Mouse (Mus musculus) gastrocnemius, postnatal 10 days (tissue): Measurements from ENCODE around the gene Clint1. TPM values are rescaled to one million over a fixed set of nuclear protein-coding genes. Genes with fewer than 3 reads are reported as not detected.

Source experiments
- DNase-seq: peaks from one replicate; pipeline ENCODE4 v3.0.0; 2021; ENCODE audit warnings: mixed read lengths
- long read RNA-seq, 2 experiments: library from polyadenylated mRNA; stranded (forward); transcript quantifications; one replicate each; pipeline ENCODE4 v2.0.0; 2021
- total RNA-seq, 2 experiments: library from RNA; stranded (reverse); gene quantifications; 2 replicates each; pipeline ENCODE4 v1.2.3; 2021

Clint1 gene
- total RNA-seq = 10 to 100 TPM; 44.9 to 51.3 TPM
- long read RNA-seq, experiment 1, transcript Clint1-201 (12 exons, 3,311 nt) = major isoform, 118 of 181 reads
- long read RNA-seq, experiment 1, transcript Clint1-202 (12 exons, 3,365 nt) = minor isoform, 41 of 181 reads
- long read RNA-seq, experiment 1, partial matches to known transcripts = 5 of 181 reads
- long read RNA-seq, experiment 1, other reads (novel, unspliced or antisense) = 17 of 181 reads
- long read RNA-seq, experiment 2, transcript Clint1-201 (12 exons, 3,311 nt) = major isoform, 91 of 123 reads
- long read RNA-seq, experiment 2, transcript Clint1-202 (12 exons, 3,365 nt) = minor isoform, 13 of 123 reads
- long read RNA-seq, experiment 2, partial matches to known transcripts = 6 of 123 reads
- long read RNA-seq, experiment 2, other reads (novel, unspliced or antisense) = 13 of 123 reads

- DNase-seq = peak; percentile 87
Observed at GRCm38 (mm10) chr11:45851516-45852123, at the start of gene Clint1. Clint1 (plus strand) TSS chr11:45852051.

- DNase-seq = no peak
Observed at GRCm38 (mm10) chr11:45804068-45804467, 47.8 kb upstream of the Clint1 start.

GRCm38 (mm10) chr11:45805312-45805772 lies 46.5 kb upstream of the Clint1 start:
- DNase-seq = no peak

- no peak for DNase-seq
Observed at GRCm38 (mm10) chr11:45805810-45806209, 46.0 kb upstream of the Clint1 start.

- no peak for DNase-seq
Observed at GRCm38 (mm10) chr11:45806264-45806663, 45.6 kb upstream of the Clint1 start.

GRCm38 (mm10) chr11:45806809-45807208 lies 45.0 kb upstream of the Clint1 start:
- DNase-seq = no peak

DNA sequence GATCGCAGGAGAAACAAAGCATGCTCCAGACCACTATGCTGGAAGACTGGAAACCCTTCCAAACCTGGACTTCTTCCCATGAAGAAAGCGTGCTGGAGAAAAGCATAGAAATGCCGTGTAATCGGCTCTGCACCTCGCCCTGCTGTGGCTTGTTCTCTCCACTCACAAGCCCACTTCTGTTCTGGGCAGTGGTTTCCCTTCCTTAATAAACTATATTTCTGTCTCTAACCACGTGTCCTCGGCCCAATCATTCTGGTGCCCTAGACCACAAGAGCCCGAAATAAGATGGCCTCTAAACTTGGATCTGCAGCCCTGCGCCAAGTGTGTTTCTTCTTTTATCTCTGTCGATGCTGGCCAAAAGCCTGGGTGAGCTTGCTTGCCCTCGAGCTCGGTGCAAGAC lies 44.0 kb upstream of the Clint1 start:
- DNase-seq = no peak

DNA sequence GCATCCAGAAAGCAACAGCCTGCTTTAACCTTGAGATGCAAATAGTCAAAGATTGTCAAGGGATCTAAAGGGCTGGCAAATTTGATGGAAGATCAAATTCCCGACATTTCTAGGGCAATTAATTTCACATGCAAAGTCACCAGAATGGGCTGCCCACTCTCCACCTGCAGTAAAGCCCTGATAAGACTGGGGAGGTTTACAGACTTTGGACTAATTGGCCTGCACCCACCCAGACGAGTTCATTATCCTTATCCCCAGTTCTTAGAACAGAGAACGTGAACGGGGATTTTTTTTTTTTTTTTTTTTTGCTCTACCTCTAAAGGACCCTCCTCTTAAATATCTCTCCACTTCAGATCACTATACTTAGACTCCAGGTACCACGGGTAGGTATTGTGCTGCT lies 42.4 kb upstream of the Clint1 start:
- DNase-seq = no peak

- DNase-seq = no peak
Observed at GRCm38 (mm10) chr11:45810056-45810455, 41.8 kb upstream of the Clint1 start.

DNA sequence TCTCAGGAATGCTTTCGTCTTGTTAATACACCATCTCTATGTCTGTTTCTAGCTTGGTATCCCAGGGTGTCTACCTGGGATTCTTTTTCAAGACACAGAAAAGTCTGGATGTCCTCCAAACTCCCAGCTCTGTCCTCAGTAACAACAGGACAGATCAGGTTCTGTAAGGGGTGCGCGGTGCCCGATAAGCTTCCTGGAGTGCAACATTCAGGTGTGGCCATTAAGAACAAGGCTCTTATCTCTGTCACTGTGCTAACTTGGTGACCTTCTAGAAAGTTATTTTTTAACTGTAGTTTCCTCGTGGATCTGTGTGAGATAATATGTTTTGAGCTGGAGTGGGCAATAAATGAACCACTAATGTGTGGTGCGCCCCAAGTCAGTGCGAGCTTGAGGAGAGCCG lies 41.0 kb upstream of the Clint1 start:
- DNase-seq = no peak

DNA sequence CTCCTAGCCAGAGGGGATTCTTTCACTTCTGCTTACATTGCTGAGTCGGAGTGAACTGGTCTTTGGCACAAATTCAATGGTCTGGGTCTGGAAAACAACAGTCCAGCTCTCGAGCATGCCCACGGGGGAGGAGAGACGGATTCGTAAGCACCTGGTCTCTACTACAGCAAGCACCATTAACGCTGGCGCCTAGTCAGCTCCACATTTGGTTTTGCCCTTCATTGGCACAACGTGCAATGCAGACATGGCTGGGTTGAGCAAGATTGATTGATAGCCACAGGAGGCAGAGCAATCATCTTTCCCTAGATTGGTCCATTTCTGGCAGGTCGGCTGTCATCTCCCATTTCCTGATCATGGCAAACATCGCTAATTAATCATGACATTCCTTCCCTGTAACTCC lies 36.2 kb upstream of the Clint1 start:
- DNase-seq = no peak

DNA sequence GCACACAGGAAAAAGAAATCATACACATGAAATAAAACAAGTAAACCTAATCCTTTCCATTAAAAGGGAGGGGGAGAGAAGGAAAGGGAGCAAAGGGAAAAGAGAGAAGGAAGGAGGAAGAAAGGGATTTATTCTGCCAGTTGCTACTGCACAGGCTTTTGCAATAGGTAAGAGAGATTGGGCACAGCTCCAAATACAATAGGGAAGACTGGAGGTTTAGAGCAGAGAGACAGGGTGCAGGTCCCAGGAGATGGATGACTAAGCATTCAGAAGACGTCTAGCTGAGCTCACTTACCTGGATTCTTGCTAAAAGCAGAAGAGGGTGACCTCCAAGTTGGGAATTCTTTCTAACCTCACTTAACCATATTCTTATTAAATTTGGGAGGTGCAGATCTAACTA lies 35.1 kb upstream of the Clint1 start:
- DNase-seq = no peak

DNA sequence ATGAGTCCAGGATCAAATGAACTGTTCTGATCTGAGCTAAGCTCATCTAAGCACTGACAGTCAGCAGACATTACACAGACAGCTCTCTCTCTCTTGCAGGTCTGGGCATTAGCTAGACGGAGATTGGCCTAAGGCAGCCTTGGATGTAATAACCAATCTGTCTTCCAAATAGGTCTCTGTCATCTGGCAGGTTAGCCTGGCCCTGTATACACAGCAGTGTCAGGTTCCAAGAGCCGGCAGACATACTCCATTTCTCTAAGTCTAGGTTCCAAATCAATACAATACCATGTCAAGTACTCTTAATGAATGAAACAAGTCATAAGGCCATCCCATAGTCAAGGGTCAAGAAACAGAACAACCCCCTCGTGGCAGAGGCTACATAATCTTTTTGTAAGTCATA lies 33.9 kb upstream of the Clint1 start:
- DNase-seq = no peak

DNA sequence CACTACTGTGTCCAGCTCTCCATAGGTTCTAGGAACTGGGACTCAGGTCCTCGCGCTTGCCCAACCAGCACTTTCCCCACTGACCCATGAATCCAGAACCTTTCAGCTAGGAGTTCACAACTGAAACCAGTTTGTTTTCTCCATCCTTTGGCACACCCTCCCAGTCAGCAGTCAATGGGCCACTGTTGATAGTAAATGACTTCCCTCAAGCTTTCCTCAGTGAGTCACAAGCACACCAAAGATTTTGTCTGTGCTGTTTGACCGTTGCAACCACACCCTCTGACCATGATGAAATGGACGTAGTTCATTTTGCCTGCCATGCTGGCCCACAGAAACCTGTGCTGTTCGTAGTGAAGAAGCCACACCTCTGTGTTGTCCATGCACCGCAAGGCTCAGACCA lies 30.9 kb upstream of the Clint1 start:
- no peak for DNase-seq

DNA sequence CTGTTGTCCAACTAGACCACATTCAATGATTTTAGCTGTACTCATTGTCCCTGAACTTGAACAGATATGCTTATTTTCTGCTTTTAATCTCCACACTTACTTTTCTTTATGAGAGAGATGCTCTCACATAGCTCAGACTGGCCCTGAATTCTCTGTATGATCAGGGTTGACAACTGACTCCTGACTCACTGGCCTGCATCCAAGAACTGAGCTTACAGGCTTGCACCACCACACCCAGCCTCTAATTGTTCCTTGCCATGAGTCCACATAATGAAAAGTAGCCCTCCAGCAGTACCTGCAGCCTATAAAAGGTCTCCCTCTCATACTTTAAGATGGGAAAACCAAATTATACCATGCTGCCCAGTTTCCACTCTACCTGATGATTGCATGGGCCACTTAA lies 21.7 kb upstream of the Clint1 start:
- no peak for DNase-seq

- DNase-seq = no peak
Observed at GRCm38 (mm10) chr11:45830743-45831310, 21.0 kb upstream of the Clint1 start.

DNA sequence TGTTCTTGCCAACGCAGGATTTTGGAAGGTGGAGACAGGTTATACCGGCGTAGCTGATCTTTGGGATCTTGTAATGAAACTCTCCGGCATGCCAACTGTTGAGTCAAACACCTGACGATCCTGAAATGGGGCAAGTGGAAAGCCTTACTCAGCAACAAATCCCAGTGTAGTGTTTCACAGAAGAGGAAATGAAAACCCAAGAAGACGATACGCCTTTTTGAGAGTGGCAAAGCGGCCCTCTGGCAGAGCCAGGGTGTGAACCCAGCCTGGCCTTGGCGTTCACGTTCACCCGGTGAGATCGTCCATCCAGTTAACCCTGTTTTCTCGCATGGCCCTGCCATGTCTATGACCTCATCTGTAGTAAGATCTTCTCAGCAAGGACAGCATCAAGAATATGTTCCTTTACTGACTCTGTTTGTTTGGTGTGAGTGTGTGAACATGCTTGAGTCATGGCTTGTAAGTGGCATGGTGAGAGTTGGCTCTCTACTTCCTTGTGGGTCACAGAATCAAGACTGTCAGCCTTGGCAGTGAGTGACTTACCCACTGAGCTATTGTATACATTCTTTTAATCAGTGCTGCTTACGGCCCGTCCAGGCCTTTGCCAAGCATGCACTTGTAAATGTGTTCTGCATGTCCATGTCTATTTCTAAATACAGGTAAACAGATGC lies 20.2 kb upstream of the Clint1 start:
- no peak for DNase-seq

DNA sequence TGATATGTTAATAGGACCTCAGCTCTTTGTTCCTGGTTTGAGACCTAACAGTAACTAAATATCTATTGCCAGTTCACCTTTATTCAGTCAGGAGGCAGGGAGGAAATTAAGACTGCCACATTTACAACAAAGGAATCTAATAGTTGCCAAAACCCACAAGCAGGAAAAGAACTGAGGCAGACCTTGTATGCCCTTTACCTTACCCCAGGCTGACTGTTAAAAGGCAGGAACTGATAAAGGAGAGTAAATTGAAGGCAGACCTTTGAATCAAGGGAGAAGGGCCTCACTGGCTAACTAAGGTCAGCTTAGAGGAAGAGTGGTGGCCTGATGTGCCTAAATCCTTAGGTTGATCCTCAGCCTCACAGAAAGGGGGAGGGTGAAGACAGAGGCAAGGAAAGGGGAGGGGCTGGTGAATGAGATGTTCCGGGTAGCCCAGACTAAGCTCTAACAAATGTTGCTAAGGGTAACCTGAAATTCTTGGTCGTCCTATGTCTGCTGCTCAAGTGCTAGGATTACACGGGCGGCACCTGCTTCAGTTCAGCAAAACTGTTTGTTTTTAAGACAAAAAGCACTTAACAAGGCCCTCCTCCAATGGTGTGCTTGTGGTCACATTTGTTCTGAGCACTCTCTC lies 16.1 kb upstream of the Clint1 start:
- no peak for DNase-seq

- no peak for DNase-seq
Observed at GRCm38 (mm10) chr11:45837257-45837817, 14.5 kb upstream of the Clint1 start.

GRCm38 (mm10) chr11:45838450-45838849 lies 13.4 kb upstream of the Clint1 start:
- no peak for DNase-seq

- no peak for DNase-seq
Observed at GRCm38 (mm10) chr11:45840332-45840731, 11.5 kb upstream of the Clint1 start.

DNA sequence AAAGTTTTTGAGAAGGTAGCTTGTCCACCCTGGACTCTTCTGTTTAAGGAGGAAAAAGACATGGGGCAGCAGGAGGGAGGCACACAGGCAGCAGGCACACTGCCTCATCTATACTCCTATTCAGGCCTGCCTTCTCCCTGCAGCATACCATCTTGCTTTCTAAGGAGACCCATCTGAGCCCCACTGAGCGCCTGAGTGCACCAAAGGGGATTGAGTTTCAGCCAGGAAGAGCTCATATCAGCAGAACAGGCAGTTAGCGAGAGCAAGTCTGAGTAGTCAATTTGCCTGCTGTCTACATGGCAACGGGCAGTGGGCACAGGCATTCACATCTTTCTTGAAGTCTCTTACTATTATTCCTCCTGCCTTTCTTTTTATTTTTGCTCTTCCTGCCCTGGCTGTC lies 5.8 kb upstream of the Clint1 start:
- DNase-seq = no peak
